Mouse (Mus musculus) adrenal gland, adult 18-20 months (tissue): ENCODE results near the gene Cby1. TPM values are rescaled to one million over a fixed set of nuclear protein-coding genes. Genes with fewer than 3 reads are reported as not detected.
A peak's percentile ranks its signal among the peaks of the same experiment; 100 is the strongest.

Experiments used
- DNase-seq, 2 experiments: peaks; one replicate each; pipeline ENCODE4 v3.0.0; 2021 to 2022; ENCODE audit warnings: low spot score in 2 of 2
- long read RNA-seq, 2 experiments: library from polyadenylated mRNA; stranded (forward); transcript quantifications; one replicate each; pipeline ENCODE4 v2.0.0; 2021
- total RNA-seq, 2 experiments: library from RNA; stranded (reverse); gene quantifications; 1 replicate in 1 of 2; 2 replicates in 1 of 2; pipeline ENCODE4 v1.2.3; 2021

The Cby1 gene
- 10 to 100 TPM; 16.9 to 18.7 TPM for total RNA-seq
- long read RNA-seq, experiment 1, transcript Cby1-201 (5 exons, 1,147 nt) = major isoform, 8 of 8 reads
- long read RNA-seq, experiment 1, partial matches to known transcripts = 0 of 8 reads
- long read RNA-seq, experiment 1, other reads (novel, unspliced or antisense) = 0 of 8 reads
- long read RNA-seq, experiment 2, transcript Cby1-201 (5 exons, 1,147 nt) = major isoform, 37 of 39 reads
- long read RNA-seq, experiment 2, partial matches to known transcripts = 0 of 39 reads
- long read RNA-seq, experiment 2, other reads (novel, unspliced or antisense) = 2 of 39 reads

DNA sequence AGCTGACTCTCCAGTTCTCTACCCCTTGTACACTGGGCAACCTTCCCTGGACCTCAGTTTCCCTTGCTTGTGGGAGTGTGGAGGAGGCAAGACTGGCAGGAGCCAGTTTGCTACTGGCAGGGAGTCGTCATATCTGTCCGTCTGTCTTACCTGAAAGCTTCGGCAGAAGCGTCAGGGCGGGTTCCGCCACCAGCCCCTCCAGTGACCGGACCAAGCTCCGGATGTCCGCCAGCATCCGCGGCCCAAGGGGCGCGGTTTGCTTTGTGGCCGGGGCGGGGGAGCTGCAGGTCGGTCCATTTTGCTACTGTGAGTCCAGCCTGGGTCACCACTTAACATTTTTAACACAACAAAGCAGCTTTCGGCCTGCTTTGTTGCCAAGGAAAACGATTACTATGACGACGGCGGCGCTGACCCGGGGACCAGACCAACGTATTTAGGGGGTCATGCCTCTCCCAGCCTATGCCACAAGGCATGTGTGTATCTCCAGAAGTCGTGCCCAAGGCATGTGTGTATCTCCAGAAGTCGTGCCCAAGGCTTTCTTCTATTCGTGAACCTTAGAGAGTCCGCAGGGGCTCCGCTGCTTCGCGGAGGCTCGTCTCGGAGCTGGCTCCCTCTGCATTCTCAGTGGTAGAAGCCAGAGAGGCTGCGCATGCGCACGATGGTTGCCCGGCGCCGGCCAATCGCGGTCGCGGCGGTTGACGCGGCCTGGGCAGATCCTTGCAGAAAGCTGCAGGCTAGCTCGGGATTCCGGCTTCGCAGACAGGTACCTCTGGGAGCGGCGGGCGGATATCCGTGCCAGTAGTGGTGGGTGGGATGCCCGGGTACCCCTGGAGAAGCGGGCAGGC is at the start of gene Cby1, which contains the start of gene Fam227a:
Cby1 (plus strand) TSS at position 669 of the 845 bp plus-strand sequence.
Fam227a (minus strand) TSS at position 426 of the 845 bp plus-strand sequence.
- DNase-seq = peak; percentile 94 to 97

DNA sequence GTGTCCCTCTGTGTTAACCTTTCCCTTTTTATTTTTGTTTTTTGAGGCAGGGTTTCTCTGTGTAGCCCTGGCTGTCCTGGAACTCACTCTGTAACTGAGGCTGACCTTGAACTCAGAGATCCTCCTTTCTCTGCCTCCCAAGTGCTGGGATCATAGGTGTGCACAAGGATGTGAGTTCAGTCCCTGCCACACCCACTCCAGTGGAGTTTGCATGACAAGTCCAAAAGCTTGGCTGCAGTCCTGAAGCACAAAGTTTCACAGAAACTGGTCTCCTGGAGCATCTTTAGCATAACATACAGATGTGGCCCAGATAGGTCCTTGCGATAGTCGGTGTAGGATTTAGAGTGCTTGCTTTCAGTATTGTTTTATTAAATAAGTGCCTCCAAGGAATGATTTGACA is 49.8 kb upstream of the Cby1 start:
- no peak for DNase-seq

DNA sequence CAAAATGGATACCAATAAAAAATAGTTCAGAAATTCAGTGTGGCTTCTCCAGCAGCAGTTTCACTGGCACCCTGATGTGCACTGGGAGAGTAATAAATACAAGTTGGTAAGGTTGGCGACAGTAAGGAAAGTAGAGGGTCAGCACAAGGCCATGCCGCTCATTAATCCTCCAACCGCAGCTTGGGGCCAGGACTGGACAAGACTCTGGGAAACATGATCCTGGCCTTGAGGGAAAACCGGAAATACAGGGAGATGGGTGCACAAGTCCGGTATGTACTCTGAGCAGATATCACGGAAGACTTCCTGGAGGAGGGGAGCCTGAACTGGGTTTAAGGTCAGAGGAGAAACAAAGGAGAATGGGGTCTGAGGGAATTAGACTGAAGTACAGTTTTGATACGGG is 43.5 kb upstream of the Cby1 start:
- no peak for DNase-seq

DNA sequence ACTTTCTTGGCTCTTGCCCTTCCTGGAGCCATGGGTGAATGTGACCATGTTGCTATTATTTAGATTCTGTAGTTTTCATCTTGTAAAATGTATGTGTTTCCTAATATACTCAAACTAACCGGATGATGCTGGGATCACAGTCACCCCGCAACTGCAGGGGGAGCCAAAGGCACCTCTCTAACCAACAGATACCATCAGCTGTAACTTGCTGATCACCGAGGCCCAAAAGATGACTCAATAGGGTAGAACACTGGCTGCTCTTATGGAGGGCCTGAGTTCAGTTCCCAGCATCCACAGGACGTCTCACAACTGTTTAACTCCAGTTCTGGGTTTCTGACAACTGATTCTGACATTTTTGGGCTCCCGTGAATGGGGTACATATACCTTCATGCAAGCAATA is 42.3 kb upstream of the Cby1 start:
- no peak for DNase-seq

DNA sequence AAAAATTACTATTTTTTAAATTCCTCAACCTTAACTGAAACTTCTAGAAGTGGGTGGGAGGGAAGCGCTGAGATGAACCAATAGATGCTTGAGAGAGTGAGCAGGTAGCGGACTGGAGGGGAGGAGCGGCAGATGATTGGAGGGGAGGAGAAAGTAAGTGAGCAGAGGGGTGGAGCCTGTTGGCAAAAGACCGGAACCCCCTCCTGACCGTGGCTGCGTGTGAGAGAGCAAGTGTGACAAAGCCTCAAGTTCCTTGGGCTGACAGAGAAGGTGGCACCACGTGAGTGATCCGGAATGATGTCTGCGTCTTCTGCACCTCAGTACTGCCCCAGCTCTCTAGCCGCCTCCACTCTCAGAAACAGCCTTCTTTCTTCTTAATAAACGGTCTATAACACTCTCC is 41.9 kb upstream of the Cby1 start:
- DNase-seq = no peak

DNA sequence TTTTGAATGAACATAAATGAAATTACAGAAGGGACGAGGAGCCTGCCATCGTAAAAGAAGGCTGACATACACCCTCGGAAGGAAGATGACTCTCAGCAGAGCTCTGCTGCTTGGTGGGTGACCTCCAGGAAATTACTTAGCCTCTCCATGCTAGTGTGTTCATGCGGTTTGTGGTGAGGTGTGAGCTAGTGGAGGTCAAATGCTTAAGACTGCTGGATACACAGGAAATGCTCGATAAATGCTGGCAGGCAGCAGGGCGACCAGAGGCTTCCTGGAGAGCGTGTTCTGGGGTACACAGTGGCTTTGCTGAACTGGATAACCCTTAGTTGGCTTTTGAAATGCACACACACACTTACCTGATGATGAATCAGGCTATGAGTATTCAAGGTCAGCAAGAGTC is 40.5 kb upstream of the Cby1 start:
- no peak for DNase-seq

DNA sequence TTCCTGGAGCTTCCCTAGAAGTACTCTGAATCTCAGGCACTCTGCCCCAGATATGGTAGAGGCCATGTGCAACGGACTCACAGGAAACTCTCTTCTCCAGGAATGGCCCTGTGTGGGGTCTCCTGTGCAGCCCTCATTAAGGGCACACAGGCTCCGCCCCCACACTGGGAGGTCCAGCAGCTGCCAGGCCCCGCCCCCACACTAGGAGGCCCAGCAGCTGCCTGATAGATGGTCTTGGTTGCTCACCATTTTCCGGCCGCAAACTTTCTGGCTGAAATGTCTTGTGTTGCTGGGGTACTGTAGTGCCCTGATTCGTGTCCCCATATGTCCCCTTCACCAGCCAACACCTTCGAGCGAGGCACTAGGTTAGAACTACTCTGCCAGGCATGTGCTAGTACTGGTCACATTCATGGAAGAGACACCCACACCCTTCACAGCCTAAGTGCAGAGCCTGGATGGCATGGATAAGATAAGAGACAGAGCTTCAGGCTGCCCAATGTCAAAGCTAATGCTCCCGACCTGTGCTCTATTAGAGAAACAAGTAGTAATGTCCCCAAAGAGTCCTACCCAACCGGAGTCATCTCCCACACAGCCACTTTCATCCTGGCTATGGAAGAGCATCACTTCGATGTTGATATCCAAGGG is 39.1 kb upstream of the Cby1 start:
- peak in 1 of 2 experiments; percentile 15 for DNase-seq

DNA sequence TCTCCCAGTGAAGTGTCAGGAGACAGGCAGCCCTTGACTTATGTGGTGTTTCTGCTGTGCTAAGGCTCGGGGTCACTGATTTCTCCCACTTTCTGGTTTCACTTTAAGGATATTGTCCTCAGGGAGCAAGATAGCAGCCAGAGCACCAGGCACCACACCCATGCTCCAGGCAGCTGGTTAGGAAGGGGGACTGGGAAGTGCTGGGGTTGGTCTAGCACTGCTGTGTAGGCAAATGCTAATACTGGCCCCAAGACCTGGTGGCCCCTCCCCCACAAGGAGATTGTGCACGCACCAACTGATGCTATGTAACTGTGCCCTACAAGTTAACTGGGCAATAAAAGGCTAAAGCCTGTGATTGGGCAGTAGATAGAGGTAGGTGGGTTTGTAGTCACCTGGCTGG is 28.5 kb upstream of the Cby1 start:
- no peak for DNase-seq

DNA sequence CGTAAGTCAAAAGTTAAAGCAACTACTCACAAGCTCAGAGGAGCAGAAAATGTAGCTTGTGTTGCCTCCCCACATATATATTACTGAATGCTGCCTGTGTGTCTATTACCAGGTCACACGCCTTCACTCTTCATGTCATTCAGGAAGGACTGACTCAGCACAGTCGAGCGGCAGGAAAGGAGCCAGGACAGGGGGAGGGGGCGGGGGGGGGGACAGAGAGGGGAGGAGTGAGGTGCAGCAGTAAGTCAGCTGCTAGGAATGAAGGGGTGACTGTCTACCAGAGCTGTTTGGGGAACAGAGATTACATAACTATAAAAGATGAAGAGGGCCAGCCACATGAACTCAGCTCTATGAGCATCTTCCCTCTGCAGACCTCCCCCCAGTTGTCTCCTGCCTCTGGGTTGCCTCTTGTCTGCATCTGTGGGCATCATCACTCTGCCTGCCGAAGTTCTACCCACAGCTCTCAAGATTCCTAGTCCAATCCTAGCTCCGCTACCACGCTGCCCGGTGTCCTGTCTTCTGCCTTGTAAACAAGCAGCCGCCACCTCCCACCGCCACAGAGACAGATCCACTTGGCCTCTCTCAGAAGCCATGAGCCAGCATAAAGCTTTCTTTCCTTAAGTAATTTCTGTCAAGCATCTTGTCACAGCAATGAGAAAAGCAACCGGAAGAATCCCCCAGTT is 17.7 kb upstream of the Cby1 start:
- DNase-seq = no peak

DNA sequence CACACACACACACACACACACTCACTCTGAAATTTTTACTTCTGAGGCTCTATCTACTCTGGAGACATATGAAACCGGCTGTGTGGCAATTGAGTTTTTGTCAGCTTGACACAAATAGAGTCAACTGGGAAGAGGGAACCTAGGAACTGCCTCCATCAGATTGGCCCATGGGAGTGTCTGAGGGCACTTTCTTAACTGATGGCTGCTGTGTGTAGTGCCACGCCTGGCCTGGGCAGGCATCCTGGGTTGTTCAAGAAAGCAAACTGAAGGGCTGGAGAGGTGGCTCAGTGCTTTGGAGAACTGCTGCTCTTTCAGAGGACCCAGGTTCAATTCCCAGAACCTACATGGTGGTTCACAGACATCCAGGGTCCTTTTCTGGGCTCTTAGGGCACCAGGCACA is 13.5 kb upstream of the Cby1 start:
- DNase-seq = no peak

DNA sequence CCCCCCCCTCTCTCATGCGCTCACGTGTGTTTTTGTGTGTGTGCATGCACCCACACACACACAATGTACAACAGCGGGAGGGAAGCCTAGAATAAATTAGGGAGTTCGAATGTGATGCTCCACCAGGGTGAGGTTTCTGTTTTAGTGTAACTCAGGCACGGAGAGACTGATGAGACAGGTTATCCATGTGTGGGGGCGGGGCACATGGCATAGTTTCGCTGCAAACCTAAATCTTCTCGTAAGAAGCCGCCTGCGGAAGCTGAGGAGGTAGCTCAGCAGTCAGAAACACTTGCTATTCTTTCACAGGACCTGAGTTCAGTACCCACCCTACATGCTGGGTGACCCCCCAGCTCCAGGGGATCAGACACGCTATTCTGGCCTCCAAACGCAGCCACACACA is 10.9 kb upstream of the Cby1 start:
- no peak for DNase-seq

DNA sequence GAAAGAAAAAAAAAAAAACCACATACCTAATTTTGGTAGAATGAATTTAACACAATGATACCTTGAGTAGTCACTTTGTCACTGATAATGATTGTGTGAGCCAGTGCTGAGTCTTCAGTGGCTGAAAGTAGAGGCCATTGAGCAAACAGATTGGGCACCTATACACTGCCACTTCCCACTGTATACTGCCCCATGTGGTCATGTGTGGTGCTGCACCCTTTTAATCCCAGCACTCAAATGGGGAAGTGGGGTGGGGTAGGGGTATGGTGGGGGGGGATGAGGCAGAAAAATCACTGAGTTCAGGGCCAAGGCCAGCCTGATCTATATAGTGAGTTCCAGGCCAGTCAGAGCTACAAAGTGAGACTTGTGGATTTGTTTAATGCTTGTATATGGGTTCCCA is 8.4 kb upstream of the Cby1 start:
- peak in 1 of 2 experiments; percentile 22 for DNase-seq

DNA sequence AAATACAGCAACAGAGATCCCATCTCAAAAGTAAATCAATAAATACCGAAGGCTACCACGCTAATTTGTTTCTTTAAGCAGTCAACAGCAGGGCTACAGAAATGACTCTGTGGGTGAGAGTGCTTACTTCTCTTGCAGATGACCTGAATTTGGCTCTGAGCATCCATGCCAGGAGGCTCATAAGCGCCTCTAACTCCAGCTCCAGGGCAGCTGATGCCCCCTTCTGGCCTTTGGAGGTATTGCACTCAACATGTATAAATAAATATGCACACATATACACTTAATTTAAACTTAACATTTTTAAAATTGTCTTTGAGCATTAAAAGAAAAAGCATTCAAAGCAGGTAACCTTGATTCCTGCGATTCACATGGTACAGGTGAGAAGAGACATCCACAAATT is 7.5 kb upstream of the Cby1 start:
- no peak for DNase-seq

DNA sequence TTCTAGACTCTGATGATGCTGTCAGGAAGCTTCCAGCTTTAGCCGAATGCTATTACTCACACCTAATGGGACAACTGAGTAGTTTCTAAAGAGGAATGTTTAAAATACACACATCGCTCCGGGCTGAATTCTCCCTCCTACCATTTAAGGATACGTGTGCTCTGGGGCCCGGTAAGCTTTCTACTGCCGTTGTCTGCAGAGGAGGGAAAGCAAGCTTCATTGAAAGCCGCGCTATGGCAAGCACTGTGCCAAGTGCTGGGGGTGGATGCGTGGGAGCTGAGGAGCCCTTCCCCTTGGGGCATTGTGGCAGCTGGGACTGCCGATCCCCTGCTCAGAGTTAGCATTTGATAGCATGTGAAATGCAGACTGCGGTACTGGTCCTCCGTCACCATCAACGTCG is 2.5 kb upstream of the Cby1 start:
- DNase-seq = no peak

DNA sequence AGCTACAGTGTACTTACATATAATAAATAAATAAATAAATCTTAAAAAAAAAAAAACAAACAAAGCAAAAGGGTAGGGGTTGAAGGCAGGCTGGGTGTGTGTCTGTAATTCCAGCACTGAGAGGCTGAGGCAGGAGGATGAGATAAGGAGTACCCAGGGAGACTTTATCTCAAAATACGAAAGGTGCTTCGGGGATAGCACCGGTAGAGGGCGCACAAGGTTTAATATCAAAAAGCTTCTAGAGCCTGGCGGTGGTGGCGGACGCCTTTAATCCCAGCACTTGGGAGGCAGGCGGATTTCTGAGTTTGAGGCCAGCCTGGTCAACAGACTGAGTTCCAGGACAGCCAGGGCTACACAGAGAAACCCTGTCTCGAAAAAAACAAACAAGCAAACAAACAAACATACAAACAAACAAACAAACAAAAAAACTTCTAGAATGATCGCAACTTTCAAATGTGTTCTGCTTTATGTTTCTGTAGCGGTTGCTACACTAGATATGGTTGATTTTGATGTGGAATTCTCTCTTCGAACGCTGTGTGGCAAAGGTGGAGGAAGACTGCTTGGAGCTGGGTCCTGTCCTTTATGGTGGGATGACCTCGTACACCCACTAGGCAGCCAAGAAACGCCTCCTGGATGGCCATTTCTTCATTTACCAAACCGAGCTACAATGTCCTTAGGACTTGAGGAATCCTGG is 1.0 kb upstream of the Cby1 start:
- peak; percentile 82 to 87 for DNase-seq

DNA sequence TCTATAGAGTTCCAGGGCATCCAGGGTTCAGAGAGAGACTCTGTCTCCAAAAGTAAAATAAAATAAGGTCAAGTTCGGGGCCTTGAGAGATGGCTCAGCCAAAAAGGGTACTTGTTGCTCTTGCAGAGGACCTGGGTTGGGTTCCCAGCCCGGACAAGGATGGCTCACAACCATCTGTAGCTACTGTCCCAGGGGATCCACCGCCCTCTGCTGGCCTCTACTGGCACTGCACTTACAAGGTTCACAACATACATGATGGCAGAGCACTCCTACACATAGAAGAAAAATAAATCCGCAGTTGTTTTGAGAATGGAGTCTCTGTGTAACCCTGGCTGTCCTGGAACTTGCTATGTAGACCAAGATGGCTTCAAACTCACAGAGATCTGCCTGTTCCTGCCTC is 2.9 kb downstream of the Cby1 start:
- DNase-seq = no peak

DNA sequence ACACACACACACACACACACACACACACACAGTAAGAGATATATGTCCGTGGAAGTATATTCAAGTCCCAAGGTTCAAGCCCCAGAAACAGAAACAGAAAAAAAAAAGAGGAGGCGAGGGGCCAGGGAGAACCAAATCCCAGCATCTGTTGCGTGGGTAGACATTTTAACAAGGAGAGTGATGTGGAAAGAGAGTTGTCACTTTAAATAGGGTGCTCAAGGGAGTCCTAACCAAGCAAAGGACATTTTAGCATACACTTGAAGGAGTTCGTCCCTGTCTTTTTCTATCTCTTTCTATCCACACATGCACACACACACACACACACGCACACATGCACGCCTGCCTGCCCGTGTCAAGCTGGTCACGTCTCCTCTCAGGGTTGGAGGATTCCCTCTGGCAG is 5.7 kb downstream of the Cby1 start:
- no peak for DNase-seq

DNA sequence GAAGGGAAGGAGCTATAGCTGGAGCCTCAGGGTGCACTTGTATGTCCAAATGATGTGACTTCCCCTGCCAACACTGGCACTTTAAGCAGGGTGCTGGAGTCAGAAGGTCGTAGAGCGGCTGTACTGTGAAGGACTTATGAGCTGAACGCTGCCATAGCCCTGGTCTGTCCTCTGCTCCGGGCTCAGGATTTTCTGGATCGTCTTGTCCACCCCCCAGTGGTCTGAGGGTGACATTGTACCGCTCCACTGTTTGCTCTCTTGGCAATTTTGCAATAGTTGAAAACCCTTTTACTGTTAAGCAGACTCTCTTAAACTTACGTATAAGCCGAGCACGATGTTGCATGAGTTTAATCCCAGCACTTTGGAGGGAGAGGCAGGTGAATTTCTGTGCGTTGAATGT is 10.2 kb downstream of the Cby1 start:
- no peak for DNase-seq

DNA sequence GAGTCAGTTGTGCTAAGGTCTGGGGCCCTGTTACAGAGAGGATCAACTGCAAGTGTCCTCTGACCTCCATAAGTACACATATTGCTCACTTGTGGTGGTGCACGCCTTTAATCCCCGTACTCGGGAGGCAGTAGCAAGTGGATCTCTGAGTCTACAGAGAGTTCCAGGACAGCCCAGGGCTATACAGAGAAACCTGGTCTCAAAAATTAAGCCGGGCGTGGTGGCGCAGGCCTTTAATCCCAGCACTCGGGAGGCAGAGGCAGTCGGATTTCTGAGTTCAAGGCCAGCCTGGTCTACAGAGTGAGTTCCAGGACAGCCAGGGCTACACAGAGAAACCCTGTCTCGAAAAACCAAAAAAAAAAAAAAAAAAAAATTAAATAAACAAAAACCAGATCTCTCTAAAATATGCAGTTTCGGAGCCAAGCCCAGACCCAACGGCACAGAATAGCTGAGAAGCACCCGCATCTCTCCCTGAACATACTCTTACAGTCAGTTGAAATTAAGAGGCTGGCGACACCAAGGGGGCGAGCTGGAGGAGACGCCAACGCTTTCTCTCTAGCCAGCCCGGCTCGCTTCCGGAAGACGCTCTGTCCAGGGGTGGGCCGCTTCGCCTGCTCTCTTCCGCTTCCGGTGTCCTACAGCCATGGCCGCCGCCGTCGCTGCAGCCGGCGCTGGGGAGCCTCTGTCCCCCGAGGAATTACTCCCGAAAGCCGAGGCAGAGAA is 11.4 kb downstream of the Cby1 start, which contains the start of gene Tomm22:
Tomm22 (plus strand) TSS at position 613 of the 723 bp plus-strand sequence.
- DNase-seq = peak; percentile 80 to 82

DNA sequence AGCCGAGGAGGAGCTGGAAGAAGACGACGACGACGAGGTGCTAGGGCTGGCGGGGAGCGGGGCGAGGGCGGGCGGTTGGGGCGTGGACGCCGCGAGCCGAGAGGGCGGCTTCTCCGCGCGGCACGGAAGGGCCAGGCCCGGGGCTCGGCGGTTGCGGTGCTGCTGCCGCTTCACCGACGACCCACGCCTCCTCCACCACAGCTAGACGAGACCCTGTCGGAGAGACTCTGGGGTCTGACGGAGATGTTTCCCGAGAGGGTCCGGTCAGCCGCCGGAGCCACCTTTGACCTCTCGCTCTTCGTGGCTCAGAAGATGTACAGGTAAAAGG is 11.9 kb downstream of the Cby1 start:
- DNase-seq = no peak
